Mouse (Mus musculus) forebrain, embryonic 11.5 days (tissue): ENCODE results near the gene Tnrc6b. TPM values are rescaled to one million over a fixed set of nuclear protein-coding genes. Genes with fewer than 3 reads are reported as not detected.

Experiments used
- ATAC-seq: fragments of 200-750 bp; cut with Nextera tagmentation; replicated peaks from 2 replicates; pipeline ENCODE4 v1.8.0; 2017; ENCODE audit warnings: moderate TSS enrichment; ENCODE audit not compliant: low FRiP score
- DNase-seq: peaks from one replicate; pipeline ENCODE4 v3.0.0-alpha.2; 2017; ENCODE audit warnings: low spot score
- H3K27ac ChIP-seq: fragments of 300-500 bp; sonication (generic); 2 replicates; pipeline ENCODE4 v1.5.1; 2014; ENCODE audit warnings: low read depth, low read length
- H3K27me3 ChIP-seq: fragments of 300-500 bp; sonication (generic); 2 replicates; pipeline ENCODE4 v1.6.1; 2014; ENCODE audit warnings: mild to moderate bottlenecking, low read length, mixed read lengths; ENCODE audit not compliant: control insufficient read depth, insufficient read depth
- H3K36me3 ChIP-seq: fragments of 300-500 bp; sonication (generic); 2 replicates; pipeline ENCODE4 v1.6.1; 2014; ENCODE audit warnings: mild to moderate bottlenecking, low read length, moderate library complexity, mixed read lengths; ENCODE audit not compliant: control insufficient read depth, insufficient read depth
- H3K4me1 ChIP-seq: fragments of 300-500 bp; sonication (generic); replicated peaks from 2 replicates; pipeline ENCODE4 v1.6.1; 2014; ENCODE audit warnings: low read length, mixed read lengths; ENCODE audit not compliant: control insufficient read depth, insufficient read depth
- H3K4me2 ChIP-seq: fragments of 300-500 bp; sonication (generic); 2 replicates; pipeline ENCODE4 v1.6.1; 2014; ENCODE audit warnings: low read depth, mild to moderate bottlenecking, low read length, moderate library complexity, mixed read lengths; ENCODE audit not compliant: severe bottlenecking
- H3K4me3 ChIP-seq: fragments of 300-500 bp; sonication (generic); 2 replicates; pipeline ENCODE4 v1.5.1; 2014; ENCODE audit warnings: low read depth, low read length
- H3K9ac ChIP-seq: fragments of 300-500 bp; sonication (generic); 2 replicates; pipeline ENCODE4 v1.6.1; 2014; ENCODE audit warnings: low read length
- H3K9me3 ChIP-seq: fragments of 300-500 bp; sonication (generic); 2 replicates; pipeline ENCODE4 v1.6.1; 2016; ENCODE audit warnings: low read length, mixed read lengths; ENCODE audit not compliant: control insufficient read depth
- WGBS: fragments of 180-500 bp; shearing (Covaris S2); extraction: QIAGEN DNeasy Blood & Tissue Kit; methylation state at CpG from one replicate; pipeline ENCODE4 v1.1.7; 2014; 5-methylcytosine and 5-hydroxymethylcytosine counted together
- polyA plus RNA-seq: library from polyadenylated mRNA; unstranded; fragments of >200 nt; fragmentation: Nextera tagmentation; extraction: Ambion mirVana; gene quantifications from 2 replicates; pipeline ENCODE4 v1.2.1, GENCODE M21; 2014

Gene Tnrc6b
- polyA plus RNA-seq, 1 experiment from 2014 or later: 23.3 TPM

DNA sequence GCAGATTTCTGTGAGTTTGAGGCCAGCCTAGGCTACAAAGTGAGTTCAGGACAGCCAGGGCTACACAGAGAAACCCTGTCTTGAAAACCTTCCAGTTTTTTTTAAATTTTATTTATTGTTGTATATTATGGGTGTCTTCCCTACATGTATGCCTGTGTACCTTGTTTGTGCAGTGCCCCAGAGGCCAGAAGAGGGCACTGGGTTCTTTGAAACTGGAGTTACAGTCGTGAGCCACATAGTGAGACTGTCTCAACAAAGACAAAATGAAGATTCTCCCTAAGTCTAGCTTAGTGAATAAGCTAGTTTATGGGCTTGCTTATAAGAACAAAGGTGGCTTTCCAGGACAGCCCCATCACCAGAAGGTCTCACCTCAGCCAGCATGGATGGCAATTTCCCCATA is 25.4 kb downstream of the Tnrc6b start:
- no peak overlapping the region for H3K4me2 ChIP-seq
- 53% methylated on average over 1 of the region's 1 CpGs for WGBS
- no peaks in the 10 kb centered on the region for H3K27me3 ChIP-seq
- H3K27ac ChIP-seq: no peak overlapping the region
- no peaks in the 10 kb centered on the region for H3K36me3 ChIP-seq
- no peaks in the 10 kb centered on the region for H3K9me3 ChIP-seq
- DNase-seq (no peak), ATAC-seq (no peak)
- no peak overlapping the region for H3K9ac ChIP-seq
- H3K4me3 ChIP-seq: no peak overlapping the region
- no peaks in the 10 kb centered on the region for H3K4me1 ChIP-seq

DNA sequence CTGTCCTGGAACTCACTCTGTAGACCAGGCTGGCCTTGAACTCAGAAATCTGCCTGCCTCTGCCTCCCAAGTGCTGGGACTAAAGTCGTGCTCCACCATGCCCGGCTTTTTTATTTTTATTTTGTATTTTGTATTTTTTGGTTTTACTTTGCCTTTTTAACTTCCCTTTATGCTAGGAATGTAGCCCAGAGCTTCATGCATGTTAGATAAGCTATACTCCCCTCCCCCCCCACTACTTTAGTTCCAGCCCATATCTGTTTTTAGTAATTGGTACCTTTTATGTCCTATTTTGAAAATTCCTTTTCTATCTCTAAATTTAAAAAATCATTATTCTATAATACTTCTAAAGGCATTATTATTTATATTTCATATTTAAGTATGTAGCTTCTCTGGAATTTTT is 27.1 kb downstream of the Tnrc6b start:
- DNase-seq (no peak), ATAC-seq (no peak)
- Histone ChIP-seq H3K4me1 (no peaks in the 10 kb centered on the region), H3K4me3 (no peak overlapping the region), H3K9me3 (no peaks in the 10 kb centered on the region), H3K9ac (no peak overlapping the region), H3K27ac (no peak overlapping the region), H3K27me3 (no peaks in the 10 kb centered on the region), H3K4me2 (no peak overlapping the region), H3K36me3 (no peaks in the 10 kb centered on the region)
- 93% methylated on average over 2 of the region's 2 CpGs for WGBS

DNA sequence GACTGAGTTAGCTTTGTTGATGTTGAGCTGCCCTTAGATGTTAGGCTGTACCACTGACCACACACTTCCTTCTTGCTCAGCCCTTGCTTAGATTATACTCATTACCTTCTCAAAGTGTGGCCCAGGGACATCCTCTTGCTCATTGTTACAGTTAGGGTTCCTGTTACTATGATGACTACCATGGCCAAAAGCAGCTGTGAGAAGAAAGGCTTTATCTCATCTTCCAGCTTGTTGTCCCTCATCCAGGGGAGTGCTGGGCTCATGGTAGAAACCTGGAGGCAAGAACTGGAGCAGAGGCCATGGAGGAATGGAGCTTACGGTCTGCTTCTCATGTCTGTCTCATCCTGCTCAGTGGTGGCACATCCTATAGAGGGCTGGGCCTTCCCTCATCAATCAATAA is 28.9 kb downstream of the Tnrc6b start:
- Histone ChIP-seq H3K4me1 (no peaks in the 10 kb centered on the region), H3K4me3 (no peak overlapping the region), H3K27ac (no peak overlapping the region), H3K4me2 (no peak overlapping the region), H3K9me3 (no peaks in the 10 kb centered on the region), H3K9ac (no peak overlapping the region), H3K27me3 (no peaks in the 10 kb centered on the region), H3K36me3 (no peaks in the 10 kb centered on the region)
- WGBS: 100% methylated on average over 1 of the region's 1 CpGs
- ATAC-seq: no peak
- DNase-seq: no peak

DNA sequence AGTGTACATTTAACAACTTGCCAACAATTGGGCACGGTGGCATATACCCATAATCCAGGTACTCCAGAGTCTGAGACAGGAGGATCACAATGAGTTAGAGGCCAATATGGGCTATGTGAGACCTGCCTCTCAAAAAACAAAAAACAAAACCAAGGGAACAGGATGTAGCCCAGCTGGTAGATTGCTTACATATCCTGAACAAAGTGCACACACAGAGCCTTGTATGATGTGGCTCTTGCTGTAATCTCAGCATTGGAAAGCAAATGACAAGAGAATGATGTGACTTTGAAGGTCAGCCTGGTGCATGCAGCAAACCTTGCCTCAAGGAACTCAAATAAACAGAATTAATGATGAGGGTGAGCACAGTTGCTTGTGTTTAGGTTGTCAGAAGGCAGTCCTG is 30.7 kb downstream of the Tnrc6b start:
- no peak overlapping the region for H3K27ac ChIP-seq

DNA sequence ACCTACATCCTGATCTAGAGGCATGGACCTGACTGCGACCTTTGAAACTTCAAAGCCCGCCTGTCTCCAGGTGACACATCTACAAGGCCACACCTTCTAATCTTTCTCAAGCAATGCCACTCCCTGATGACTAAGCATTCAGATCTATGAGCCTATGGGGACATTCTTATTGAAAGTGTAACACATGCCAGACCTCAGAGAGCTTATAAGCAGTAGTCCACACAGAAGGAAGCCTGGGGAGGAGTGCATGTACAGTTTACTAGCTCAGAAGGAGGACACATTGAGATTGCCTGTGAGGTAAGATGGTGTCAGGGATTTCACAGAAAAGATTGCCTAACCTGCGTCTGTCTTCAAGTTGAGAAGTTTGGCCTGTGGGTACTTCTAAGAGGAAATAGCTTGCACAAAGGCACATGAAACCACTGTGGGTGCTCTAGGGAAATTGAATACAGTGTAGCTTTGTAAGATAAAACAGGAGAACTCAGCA is 31.9 kb downstream of the Tnrc6b start:
- Histone ChIP-seq H3K9me3 (no peaks in the 10 kb centered on the region), H3K27ac (no peak overlapping the region), H3K9ac (no peak overlapping the region), H3K27me3 (no peaks in the 10 kb centered on the region), H3K36me3 (no peaks in the 10 kb centered on the region), H3K4me3 (no peak overlapping the region), H3K4me1 (no peaks in the 10 kb centered on the region), H3K4me2 (no peak overlapping the region)
- 86% methylated on average over 3 of the region's 3 CpGs for WGBS
- no peak for ATAC-seq
- no peak for DNase-seq

More for the DNA sequence above, 30.7 kb downstream of the Tnrc6b start:
- Histone ChIP-seq H3K4me2 (no peak overlapping the region), H3K36me3 (no peaks in the 10 kb centered on the region), H3K9ac (no peak overlapping the region), H3K4me3 (no peak overlapping the region), H3K27me3 (no peaks in the 10 kb centered on the region), H3K9me3 (no peaks in the 10 kb centered on the region), H3K4me1 (no peaks in the 10 kb centered on the region)
- ATAC-seq (no peak), DNase-seq (no peak)
- WGBS: 94% methylated on average over 1 of the region's 1 CpGs

DNA sequence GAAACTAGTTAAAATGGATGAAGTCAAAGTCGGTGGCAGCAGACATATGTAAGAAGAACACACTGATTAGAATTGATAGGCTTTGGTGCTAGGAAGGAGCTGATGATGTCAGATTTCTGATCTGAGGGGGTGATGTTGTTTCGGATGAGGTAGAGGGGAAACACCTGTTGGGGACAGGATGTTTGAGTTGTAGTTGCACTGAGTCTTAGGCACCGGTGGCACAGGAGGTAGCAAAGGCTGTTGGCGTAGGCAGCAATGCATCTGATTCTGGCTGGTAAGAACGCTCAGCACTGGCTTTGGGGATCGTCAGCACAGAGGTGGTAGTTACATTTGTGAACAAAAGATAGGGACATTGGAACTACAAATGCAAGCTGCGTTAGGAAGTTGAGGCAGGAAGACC is 32.5 kb downstream of the Tnrc6b start:
- no peaks in the 10 kb centered on the region for H3K4me1 ChIP-seq
- no peaks in the 10 kb centered on the region for H3K9me3 ChIP-seq
- DNase-seq (no peak), ATAC-seq (no peak)
- no peaks in the 10 kb centered on the region for H3K27me3 ChIP-seq
- H3K27ac ChIP-seq: no peak overlapping the region
- WGBS: 86% methylated on average over 7 of the region's 7 CpGs
- no peaks in the 10 kb centered on the region for H3K36me3 ChIP-seq
- H3K9ac ChIP-seq: no peak overlapping the region
- H3K4me3 ChIP-seq: no peak overlapping the region
- H3K4me2 ChIP-seq: no peak overlapping the region

DNA sequence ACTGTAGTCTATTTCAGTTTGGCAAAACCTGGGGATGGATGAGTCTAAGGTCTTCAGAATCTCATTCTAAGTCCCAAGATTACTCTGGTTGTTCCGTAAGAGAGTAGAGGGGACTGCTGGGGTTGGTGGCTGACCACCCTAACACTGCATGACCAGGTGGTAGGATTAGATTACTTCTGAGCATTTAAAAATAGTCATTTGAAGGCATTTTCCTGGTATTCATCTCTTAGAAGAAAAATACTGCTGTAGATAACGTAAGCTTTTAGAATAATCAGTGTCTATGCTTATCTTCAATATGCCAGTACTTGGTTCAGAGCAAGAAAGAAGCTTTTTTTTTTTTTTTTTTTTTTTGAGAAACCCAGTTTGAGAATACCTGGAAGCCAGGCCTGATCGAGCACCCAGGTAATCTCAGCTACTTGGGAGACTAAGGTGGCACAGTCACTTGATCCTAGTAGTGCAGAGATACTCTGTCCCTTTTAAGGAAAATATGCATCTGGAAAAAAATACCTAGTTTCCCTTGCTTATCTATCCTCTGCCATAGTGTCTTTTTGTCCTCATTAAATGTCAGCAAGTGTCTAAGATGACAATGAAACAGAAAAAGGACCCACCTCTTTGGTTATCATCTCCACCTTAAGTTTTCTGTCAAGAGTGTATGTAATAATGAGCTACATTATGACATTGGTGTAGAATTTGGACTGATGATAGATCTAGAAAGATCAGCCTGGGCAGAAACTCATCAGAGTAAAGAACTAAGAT is 33.7 kb downstream of the Tnrc6b start:
- H3K27me3 ChIP-seq: no peaks in the 10 kb centered on the region
- H3K9ac ChIP-seq: no peak overlapping the region
- ATAC-seq: no peak
- no peaks in the 10 kb centered on the region for H3K4me1 ChIP-seq
- H3K9me3 ChIP-seq: no peaks in the 10 kb centered on the region
- 84% methylated on average over 3 of the region's 3 CpGs for WGBS
- H3K4me3 ChIP-seq: no peak overlapping the region
- no peak for DNase-seq
- no peaks in the 10 kb centered on the region for H3K36me3 ChIP-seq
- no peak overlapping the region for H3K27ac ChIP-seq
- no peak overlapping the region for H3K4me2 ChIP-seq

DNA sequence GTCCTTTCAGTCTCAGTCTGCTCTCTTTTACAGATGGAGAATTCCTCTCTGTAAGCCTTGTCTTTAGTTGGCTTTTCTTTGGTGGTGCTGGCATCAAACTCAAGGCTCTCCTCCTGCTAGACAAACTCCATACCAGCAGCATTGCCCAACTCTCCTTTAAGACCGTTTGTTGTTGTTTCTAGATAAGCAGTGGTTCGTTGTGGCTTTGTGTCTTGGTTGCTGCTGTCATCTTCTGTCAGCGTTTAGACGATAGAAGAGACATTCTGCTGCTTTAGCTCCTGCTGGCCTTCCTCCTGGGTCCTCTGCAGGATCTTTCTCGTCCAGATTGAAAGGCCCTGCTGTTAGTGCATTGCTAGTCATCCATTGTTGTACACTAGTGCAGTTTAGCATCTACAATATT is 37.9 kb downstream of the Tnrc6b start:
- H3K36me3 ChIP-seq: no peaks in the 10 kb centered on the region
- H3K9ac ChIP-seq: no peak overlapping the region
- no peak overlapping the region for H3K4me3 ChIP-seq
- 75% methylated on average over 5 of the region's 5 CpGs for whole genome bisulfite sequencing
- H3K4me2 ChIP-seq: no peak overlapping the region
- no peaks in the 10 kb centered on the region for H3K4me1 ChIP-seq
- DNase-seq (no peak), ATAC-seq (no peak)
- no peak overlapping the region for H3K27ac ChIP-seq
- no peaks in the 10 kb centered on the region for H3K27me3 ChIP-seq
- H3K9me3 ChIP-seq: no peaks in the 10 kb centered on the region

DNA sequence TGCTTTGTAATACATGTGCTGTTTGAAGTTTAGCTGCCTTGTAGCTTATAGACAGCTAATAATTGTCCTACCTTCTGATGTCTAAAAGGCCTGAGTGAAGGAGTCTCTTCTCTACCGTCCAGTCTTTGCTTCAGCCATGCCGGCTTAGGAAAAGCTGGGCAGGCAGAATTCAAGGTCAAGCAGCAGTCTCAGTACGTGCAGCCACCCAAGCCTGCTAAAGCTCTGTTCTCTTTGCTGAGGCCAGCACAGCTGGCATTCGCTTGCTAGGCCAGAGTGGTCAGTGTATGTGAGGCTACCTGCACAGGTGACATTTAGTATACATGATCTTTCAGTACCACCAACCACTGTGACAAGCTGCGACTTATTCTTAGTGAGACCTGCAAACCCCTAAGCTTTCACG is 42.2 kb downstream of the Tnrc6b start:
- Histone ChIP-seq H3K27me3 (no peaks in the 10 kb centered on the region), H3K4me3 (no peak overlapping the region), H3K36me3 (no peaks in the 10 kb centered on the region), H3K9me3 (no peaks in the 10 kb centered on the region), H3K9ac (no peak overlapping the region), H3K27ac (no peak overlapping the region), H3K4me1 (no peaks in the 10 kb centered on the region), H3K4me2 (no peak overlapping the region)
- DNase-seq (no peak), ATAC-seq (no peak)
- 74% methylated on average over 6 of the region's 6 CpGs for WGBS
